Mouse (Mus musculus) heart, postnatal 36 days (tissue): ENCODE results near the gene Carnmt1. TPM values are rescaled to one million over a fixed set of nuclear protein-coding genes. Genes with fewer than 3 reads are reported as not detected.
A peak's percentile ranks its signal among the peaks of the same experiment; 100 is the strongest.

ENCODE experiments used
- DNase-seq, 2 experiments: peaks; one replicate each; pipeline ENCODE4 v3.0.0; 2021 to 2022
- intact Hi-C: fragments of 180-260 bp; cut with DNase I; formaldehyde crosslinking; loops from one replicate; pipeline ENCODE4 v1.15.1; 2025
- total RNA-seq, 2 experiments: library from RNA; stranded (reverse); gene quantifications; 2 replicates each; pipeline ENCODE4 v1.2.3; 2021

Gene Carnmt1
- 10 to 100 TPM; 32.2 to 35.5 TPM for total RNA-seq

GRCm38 (mm10) chr19:18670608-18671007 is at the start of gene Carnmt1:
TSS of gene Carnmt1 (plus strand) at chr19:18670764.
- peak; percentile 99 for DNase-seq
- intact Hi-C loops, result loop anchor here (1.0 kb wide), 1 partner anchor 37 kb away; no protein-coding TSS in a partner anchor

- no peak for DNase-seq
- intact Hi-C loops, result no loop called here
Observed at GRCm38 (mm10) chr19:18623894-18624293, 46.7 kb upstream of the Carnmt1 start.

- DNase-seq, result no peak
- intact Hi-C loops, result no loop called here
Observed at GRCm38 (mm10) chr19:18629589-18629988, 41.0 kb upstream of the Carnmt1 start.

GRCm38 (mm10) chr19:18630221-18631119 is 40.1 kb upstream of the Carnmt1 start:
- intact Hi-C loops, result loop anchor here (2.0 to 10.0 kb wide), 2 partner anchors 14 to 204 kb away; no protein-coding TSS in a partner anchor
- peak; percentile 26 to 33 for DNase-seq

- intact Hi-C loops, result loop anchor here (2.0 to 10.0 kb wide), 2 partner anchors 14 to 204 kb away; no protein-coding TSS in a partner anchor
- DNase-seq, result peak; percentile 78 to 85
Observed at GRCm38 (mm10) chr19:18631161-18631643, 39.4 kb upstream of the Carnmt1 start.

GRCm38 (mm10) chr19:18631644-18632219 is 38.8 kb upstream of the Carnmt1 start, which contains the start of the genes Ostf1 and Nmrk1:
TSS of gene Ostf1 (minus strand) at chr19:18631823.
TSS of gene Nmrk1 (plus strand) at chr19:18631950.
- intact Hi-C loops, result loop anchor here (2.0 to 10.0 kb wide), 2 partner anchors 15 to 203 kb away; no protein-coding TSS in a partner anchor

GRCm38 (mm10) chr19:18632231-18633185 is 38.1 kb upstream of the Carnmt1 start:
- intact Hi-C loops, result loop anchor here (1.0 to 10.0 kb wide), 2 partner anchors 38 to 202 kb away; partner anchors contain the start of gene Carnmt1
- no peak for DNase-seq

More at GRCm38 (mm10) chr19:18631644-18632219, 38.8 kb upstream of the Carnmt1 start, which contains the start of the genes Ostf1 and Nmrk1:
- peak; percentile 99 to 100 for DNase-seq

- no peak for DNase-seq
- intact Hi-C loops, result loop anchor here (10.0 kb wide), 1 partner anchor 197 kb away; no protein-coding TSS in a partner anchor
Observed at GRCm38 (mm10) chr19:18637954-18638353, 32.6 kb upstream of the Carnmt1 start.

GRCm38 (mm10) chr19:18638949-18639348 is 31.6 kb upstream of the Carnmt1 start:
- intact Hi-C loops, result loop anchor here (10.0 kb wide), 1 partner anchor 196 kb away; no protein-coding TSS in a partner anchor
- DNase-seq, result no peak

- DNase-seq, result no peak
- intact Hi-C loops, result loop anchor here (10.0 kb wide), 1 partner anchor 195 kb away; no protein-coding TSS in a partner anchor
Observed at GRCm38 (mm10) chr19:18639552-18639951, 31.0 kb upstream of the Carnmt1 start.

GRCm38 (mm10) chr19:18641001-18641400 is 29.6 kb upstream of the Carnmt1 start:
- intact Hi-C loops, result loop anchor here (5.0 kb wide), 1 partner anchor 71 kb away; the partner anchor contains the start of gene D030056L22Rik
- no peak for DNase-seq

- intact Hi-C loops, result loop anchor here (5.0 kb wide), 1 partner anchor 69 kb away; the partner anchor contains the start of gene D030056L22Rik
- no peak for DNase-seq
Observed at GRCm38 (mm10) chr19:18643411-18643810, 27.2 kb upstream of the Carnmt1 start.

GRCm38 (mm10) chr19:18644084-18644483 is 26.5 kb upstream of the Carnmt1 start:
- intact Hi-C loops, result loop anchor here (5.0 kb wide), 1 partner anchor 68 kb away; the partner anchor contains the start of gene D030056L22Rik
- DNase-seq, result no peak

GRCm38 (mm10) chr19:18646397-18646796 is 24.2 kb upstream of the Carnmt1 start:
- intact Hi-C loops, result no loop called here
- DNase-seq, result no peak

GRCm38 (mm10) chr19:18646853-18647420 is 23.6 kb upstream of the Carnmt1 start:
- intact Hi-C loops, result no loop called here
- DNase-seq, result no peak

GRCm38 (mm10) chr19:18647775-18648557 is 22.6 kb upstream of the Carnmt1 start:
- DNase-seq, result no peak
- intact Hi-C loops, result no loop called here

GRCm38 (mm10) chr19:18648558-18648945 is 22.0 kb upstream of the Carnmt1 start:
- intact Hi-C loops, result no loop called here
- DNase-seq, result no peak

GRCm38 (mm10) chr19:18649955-18650354 is 20.6 kb upstream of the Carnmt1 start:
- intact Hi-C loops, result no loop called here
- DNase-seq, result no peak
